Mouse (Mus musculus): ENCODE data around the gene Kif5c. TPM values are rescaled to one million over a fixed set of nuclear protein-coding genes. Genes with fewer than 3 reads are reported as not detected.

Gene Kif5c
- total and polyA plus RNA-seq, 2 experiments from 2014 or later: 170 to 328 TPM

GRCm38 (mm10) chr2:49815696-49816320 is 196.7 kb downstream of the Kif5c start:
- TF ChIP-seq CTCF (IDR thresholded peaks at IDR 0.05): no peak
- DNase-seq (ENCODE audit: low spot score): no peak

GRCm38 (mm10) chr2:49816549-49816948 is 197.5 kb downstream of the Kif5c start:
- 92% methylated on average over 5 of the region's 5 CpGs for WGBS
- ATAC-seq (ENCODE audit: low FRiP score): 0 out of 2 replicates have a peak, but pooled peaks have one; percentile 23
- Histone ChIP-seq H3K9ac (replicated peaks; ENCODE audit: low read length, poor library complexity, severe bottlenecking) (no peak overlapping the region), H3K4me2 (ENCODE audit: low read depth, low read length, poor library complexity, severe bottlenecking) (no peak overlapping the region), H3K4me1 (ENCODE audit: insufficient read depth, low read length) (no peaks in the 10 kb centered on the region), H3K27ac (ENCODE audit: low read depth, low read length) (no peak overlapping the region), H3K9me3 (ENCODE audit: low read length) (no peaks in the 10 kb centered on the region), H3K27me3 (ENCODE audit: insufficient read depth, low read length) (no peaks in the 10 kb centered on the region), H3K4me3 (ENCODE audit: low read depth, low read length) (no peak overlapping the region), H3K36me3 (ENCODE audit: insufficient read depth, low read length) (no peaks in the 10 kb centered on the region)
- no peak for TF ChIP-seq CTCF (IDR thresholded peaks at IDR 0.05)
- DNase-seq (ENCODE audit: low spot score): no peak

More at GRCm38 (mm10) chr2:49815696-49816320, 196.7 kb downstream of the Kif5c start:
- no peaks in the 10 kb centered on the region for H3K36me3 ChIP-seq (ENCODE audit: insufficient read depth, low read length)
- H3K4me1 ChIP-seq (ENCODE audit: insufficient read depth, low read length): no peaks in the 10 kb centered on the region
- 74% methylated on average over 3 of the region's 3 CpGs for WGBS
- H3K27ac ChIP-seq (ENCODE audit: low read depth, low read length): no peak overlapping the region
- ATAC-seq (ENCODE audit: low FRiP score): no peak
- no peaks in the 10 kb centered on the region for H3K27me3 ChIP-seq (ENCODE audit: insufficient read depth, low read length)
- H3K4me2 ChIP-seq (ENCODE audit: low read depth, low read length, poor library complexity, severe bottlenecking): no peak overlapping the region
- no peak overlapping the region for H3K9ac ChIP-seq (replicated peaks; ENCODE audit: low read length, poor library complexity, severe bottlenecking)
- no peak overlapping the region for H3K4me3 ChIP-seq (ENCODE audit: low read depth, low read length)
- H3K9me3 ChIP-seq (ENCODE audit: low read length): no peaks in the 10 kb centered on the region

- ATAC-seq (ENCODE audit: low FRiP score) (no peak), DNase-seq (ENCODE audit: low spot score) (no peak)
- no peaks in the 10 kb centered on the region for H3K36me3 ChIP-seq (ENCODE audit: insufficient read depth, low read length)
- H3K27me3 ChIP-seq (ENCODE audit: insufficient read depth, low read length): no peaks in the 10 kb centered on the region
- no peak for TF ChIP-seq CTCF (IDR thresholded peaks at IDR 0.05)
- no peak overlapping the region for H3K9ac ChIP-seq (replicated peaks; ENCODE audit: low read length, poor library complexity, severe bottlenecking)
- H3K27ac ChIP-seq (ENCODE audit: low read depth, low read length): no peak overlapping the region
- 98% methylated on average over 3 of the region's 3 CpGs for WGBS
- no peak overlapping the region for H3K4me2 ChIP-seq (ENCODE audit: low read depth, low read length, poor library complexity, severe bottlenecking)
- no peak overlapping the region for H3K4me3 ChIP-seq (ENCODE audit: low read depth, low read length)
- H3K4me1 ChIP-seq (ENCODE audit: insufficient read depth, low read length): no peaks in the 10 kb centered on the region
- no peaks in the 10 kb centered on the region for H3K9me3 ChIP-seq (ENCODE audit: low read length)
Measured at GRCm38 (mm10) chr2:49817151-49817550, 198.1 kb downstream of the Kif5c start.

- ATAC-seq (ENCODE audit: low FRiP score) (no peak), DNase-seq (ENCODE audit: low spot score) (no peak)
- no peaks in the 10 kb centered on the region for H3K27me3 ChIP-seq (ENCODE audit: insufficient read depth, low read length)
- H3K27ac ChIP-seq (ENCODE audit: low read depth, low read length): no peak overlapping the region
- no peak for TF ChIP-seq CTCF (IDR thresholded peaks at IDR 0.05)
- H3K4me2 ChIP-seq (ENCODE audit: low read depth, low read length, poor library complexity, severe bottlenecking): no peak overlapping the region
- no peak overlapping the region for H3K4me3 ChIP-seq (ENCODE audit: low read depth, low read length)
- WGBS: 93% methylated on average over 5 of the region's 5 CpGs
- no peak overlapping the region for H3K9ac ChIP-seq (replicated peaks; ENCODE audit: low read length, poor library complexity, severe bottlenecking)
- H3K36me3 ChIP-seq (ENCODE audit: insufficient read depth, low read length): no peaks in the 10 kb centered on the region
- H3K4me1 ChIP-seq (ENCODE audit: insufficient read depth, low read length): no peaks in the 10 kb centered on the region
- no peaks in the 10 kb centered on the region for H3K9me3 ChIP-seq (ENCODE audit: low read length)
Measured at GRCm38 (mm10) chr2:49818126-49818525, 199.0 kb downstream of the Kif5c start.

GRCm38 (mm10) chr2:49822312-49822711 is 203.2 kb downstream of the Kif5c start:
- TF ChIP-seq CTCF (IDR thresholded peaks at IDR 0.05): no peak
- Histone ChIP-seq H3K9me3 (ENCODE audit: low read length) (no peaks in the 10 kb centered on the region), H3K27me3 (ENCODE audit: insufficient read depth, low read length) (no peaks in the 10 kb centered on the region), H3K36me3 (ENCODE audit: insufficient read depth, low read length) (no peaks in the 10 kb centered on the region), H3K4me1 (ENCODE audit: insufficient read depth, low read length) (no peaks in the 10 kb centered on the region), H3K27ac (ENCODE audit: low read depth, low read length) (no peak overlapping the region), H3K4me3 (ENCODE audit: low read depth, low read length) (no peak overlapping the region), H3K4me2 (ENCODE audit: low read depth, low read length, poor library complexity, severe bottlenecking) (no peak overlapping the region), H3K9ac (replicated peaks; ENCODE audit: low read length, poor library complexity, severe bottlenecking) (no peak overlapping the region)
- DNase-seq (ENCODE audit: low spot score): no peak
- WGBS: 93% methylated on average over 1 of the region's 1 CpGs
- ATAC-seq (ENCODE audit: low FRiP score): no peak

Other genes starting within 250 kb of the Kif5c start
- 40.2 and 43.4 TPM in 2 replicates for gene Epc2, start 167.8 kb upstream of the Kif5c start, total RNA-seq (2014; rRNA removed)
- 8.5 and 9.0 TPM in 2 replicates for gene Epc2, start 167.8 kb upstream of the Kif5c start, polyA plus RNA-seq (2015; fragmentation: Nextera tagmentation; extraction: Ambion mirVana)
- 18.6 and 22.5 TPM in 2 replicates for gene Lypd6b, start 168.4 kb downstream of the Kif5c start, total RNA-seq (2014; rRNA removed)
- gene Lypd6b, start 168.4 kb downstream of the Kif5c start, polyA plus RNA-seq (2015; fragmentation: Nextera tagmentation; extraction: Ambion mirVana): 28.1 and 31.1 TPM in 2 replicates

All from midbrain, postnatal 0 days (tissue).